Mouse (Mus musculus): Measurements from ENCODE around the gene Slc7a15.
A peak's percentile ranks its signal among the peaks of the same experiment; 100 is the strongest.
"Not testable (repeated sequence)": the region's sequence is repeated elsewhere in the genome, so short reads cannot be mapped to it uniquely, and the experiment has no call there.

Gene Slc7a15

DNA sequence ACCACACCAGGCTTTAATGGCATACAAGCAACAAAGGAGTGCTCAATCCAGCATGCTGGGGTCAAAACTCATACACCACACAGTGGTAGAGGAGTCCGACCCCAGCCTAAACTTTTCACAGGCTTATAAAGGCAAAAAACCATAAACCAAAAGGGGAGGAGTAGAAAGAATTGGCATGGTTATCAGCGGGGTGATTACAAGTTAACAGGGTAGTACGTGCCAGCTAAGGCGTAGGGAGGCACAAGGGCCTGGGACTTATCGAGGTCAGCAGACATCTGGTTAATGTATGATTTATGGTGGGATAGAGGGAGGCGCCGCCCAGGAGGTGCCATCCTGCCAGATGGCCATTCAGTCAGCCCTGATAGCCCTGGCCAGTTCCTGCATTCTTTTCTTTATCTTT, at the start of gene Slc7a15:
Gene Slc7a15 (minus strand): TSS at position 101 of the 400 bp plus-strand sequence.
- not testable (repeated sequence) for DNase-seq

DNA sequence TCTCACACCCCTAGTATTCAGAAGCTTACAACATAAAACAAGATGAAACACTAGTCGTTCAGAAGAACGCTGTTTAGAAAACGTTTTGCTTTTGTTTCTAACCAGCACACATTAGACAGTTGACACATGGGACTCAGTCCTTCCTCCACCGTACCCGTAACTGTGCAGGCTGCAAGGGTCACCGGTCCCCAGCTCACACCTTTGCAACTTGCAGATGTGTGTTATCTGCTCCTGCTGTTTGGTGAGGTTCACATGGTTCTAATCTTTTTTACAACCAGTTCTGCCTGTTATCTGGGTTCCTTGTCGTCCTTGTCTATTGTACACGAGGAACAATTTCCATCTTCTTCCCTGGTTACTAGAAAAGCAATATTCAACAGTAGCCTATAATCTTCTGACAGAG, 49.3 kb upstream of the Slc7a15 start:
- DNase-seq = not testable (repeated sequence)

DNA sequence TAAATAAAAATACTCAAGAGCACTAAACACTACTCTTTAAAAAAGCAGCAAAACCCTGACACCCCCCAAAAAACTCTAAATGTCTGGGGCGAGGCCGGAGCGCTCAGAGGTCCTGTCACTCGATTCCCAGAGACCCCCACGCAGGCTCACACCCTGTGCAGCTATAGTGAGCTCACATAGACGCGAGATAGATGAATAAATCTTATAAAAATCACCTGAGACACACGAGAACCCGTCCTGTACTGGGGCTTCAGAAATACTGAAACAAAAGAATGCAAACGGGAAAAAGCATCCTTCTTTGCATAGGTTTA, 42.5 kb upstream of the Slc7a15 start:
- no peak for DNase-seq

DNA sequence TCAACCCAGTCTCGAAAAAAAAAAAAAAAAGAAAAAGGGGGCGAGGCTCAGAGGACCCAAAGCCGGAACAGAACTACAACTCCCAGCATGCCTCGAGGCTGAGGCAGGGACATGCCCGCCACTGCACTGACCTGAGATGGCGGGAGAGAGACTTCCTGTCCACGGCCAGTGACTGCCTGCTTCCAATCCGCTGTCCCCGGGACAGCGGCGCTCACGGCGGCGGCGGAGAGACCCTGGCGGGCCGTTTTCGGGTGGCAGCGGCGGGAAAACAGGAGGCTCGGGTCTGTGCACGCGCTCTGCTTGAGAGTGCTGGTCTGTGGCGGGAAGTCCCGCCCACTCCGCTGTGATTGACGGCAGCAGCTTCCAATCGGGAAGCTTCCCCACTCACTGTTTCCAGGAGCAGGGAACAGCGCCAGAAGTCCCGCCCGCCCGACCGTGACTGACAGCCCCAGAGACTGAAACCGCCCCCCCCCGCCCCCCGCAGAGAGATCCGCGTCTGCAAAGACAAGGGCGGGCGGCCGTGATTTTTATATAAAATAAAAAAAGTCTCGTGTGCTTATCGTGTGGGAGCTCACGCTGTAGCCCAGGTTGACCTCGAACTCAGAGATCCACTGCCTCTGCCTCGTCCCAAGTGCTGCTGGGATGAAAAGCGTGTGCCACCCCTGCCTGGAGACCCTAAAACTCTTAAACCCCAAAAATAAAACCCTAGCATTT, 42.0 kb upstream of the Slc7a15 start:
- DNase-seq = peak; percentile 99

GRCm38 (mm10) chr12:8640186-8640585, 41.3 kb upstream of the Slc7a15 start:
- DNase-seq = not testable (repeated sequence)

GRCm38 (mm10) chr12:8638411-8639087, 39.7 kb upstream of the Slc7a15 start:
- peak; percentile 83 for DNase-seq

GRCm38 (mm10) chr12:8636945-8637344, 38.1 kb upstream of the Slc7a15 start:
- DNase-seq = no peak

- no peak for DNase-seq
Observed at GRCm38 (mm10) chr12:8635546-8635945, 36.7 kb upstream of the Slc7a15 start.

GRCm38 (mm10) chr12:8634306-8634705, 35.4 kb upstream of the Slc7a15 start:
- DNase-seq = no peak

DNA sequence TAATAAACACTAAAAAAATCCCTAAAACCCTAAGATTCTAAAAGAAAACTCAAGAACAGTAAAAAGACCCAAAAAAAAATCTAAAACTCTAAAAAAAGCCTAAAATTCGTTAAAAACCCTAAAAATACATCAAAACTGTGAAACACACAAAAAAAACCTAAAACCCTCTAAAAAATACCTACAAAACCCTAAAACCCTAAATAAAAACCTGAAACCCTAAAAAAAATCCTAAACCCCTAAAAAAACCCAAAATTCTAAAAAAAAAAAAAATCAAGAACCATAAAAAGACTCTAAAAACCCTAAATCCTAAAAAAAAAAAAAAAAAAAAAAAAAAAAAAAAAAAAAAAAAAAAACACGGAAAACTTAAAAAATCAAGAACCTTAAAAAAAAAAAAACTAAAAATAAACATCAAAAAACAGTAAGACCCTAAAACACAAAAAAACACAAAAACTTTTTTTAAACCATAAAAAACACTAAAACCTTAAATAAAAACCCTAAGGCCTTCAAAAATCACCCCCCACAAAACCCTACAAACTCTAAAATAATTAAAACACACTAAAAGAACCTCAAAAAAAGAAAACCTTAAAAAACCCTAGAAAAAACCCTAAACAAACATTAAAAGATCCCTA, 34.0 kb upstream of the Slc7a15 start:
- no peak for DNase-seq

GRCm38 (mm10) chr12:8631691-8632090, 32.8 kb upstream of the Slc7a15 start:
- DNase-seq = no peak

DNA sequence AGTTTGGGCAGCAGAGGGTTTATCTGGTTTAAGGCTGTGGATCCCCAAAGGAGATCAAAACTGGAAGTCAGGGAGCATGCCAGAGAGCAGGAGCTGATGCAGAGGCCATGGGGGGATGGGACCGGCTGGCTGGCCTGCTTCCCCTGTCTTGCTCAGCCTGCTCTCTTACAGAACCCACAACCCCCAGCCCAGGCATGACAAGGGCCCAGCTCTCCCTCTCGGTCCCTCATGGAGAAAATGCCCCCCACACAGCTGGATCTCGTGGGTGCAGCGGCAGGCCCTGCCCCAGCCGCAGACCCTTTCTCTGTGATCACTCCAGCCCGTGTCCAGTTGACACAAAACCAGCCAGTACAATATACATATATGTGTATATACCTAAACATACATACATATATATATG, 30.7 kb upstream of the Slc7a15 start:
- DNase-seq = no peak

DNA sequence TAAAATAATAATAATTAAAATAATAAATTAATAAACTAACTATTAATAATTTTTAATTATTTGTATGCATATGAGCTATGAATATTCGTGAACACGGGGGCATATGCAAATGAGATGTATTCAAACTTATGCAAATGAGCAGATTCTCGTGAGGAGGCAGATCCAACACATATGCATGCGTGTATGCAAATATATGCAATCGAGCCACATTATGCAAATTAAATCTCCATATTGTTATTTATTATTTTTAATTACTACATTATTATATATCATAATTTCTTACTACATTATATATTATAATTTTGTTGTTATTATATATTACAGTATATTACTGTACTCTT, 21.8 kb upstream of the Slc7a15 start:
- DNase-seq = no peak

GRCm38 (mm10) chr12:8619827-8620677, 21.2 kb upstream of the Slc7a15 start:
- no peak for DNase-seq

DNA sequence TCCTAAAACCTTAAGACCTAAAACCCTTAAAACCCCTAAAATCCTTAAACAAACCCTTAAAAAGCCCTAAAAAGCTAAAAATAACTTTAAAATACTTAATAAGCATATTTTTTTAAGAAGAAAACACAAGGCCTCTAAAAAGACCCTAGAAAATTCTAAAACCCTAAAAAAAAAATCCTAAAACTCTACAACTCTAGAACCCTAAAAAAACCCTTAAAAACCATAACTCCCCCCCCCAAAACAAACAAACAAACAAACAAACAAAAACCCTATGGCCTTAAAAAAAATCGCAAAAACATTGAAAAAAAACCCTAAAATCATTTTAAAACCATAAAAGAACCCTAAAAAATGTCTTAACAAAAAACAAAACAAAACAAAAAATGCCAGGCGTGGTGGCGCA, 19.4 kb upstream of the Slc7a15 start:
- no peak for DNase-seq

- no peak for DNase-seq
Observed at GRCm38 (mm10) chr12:8609070-8609469, 10.2 kb upstream of the Slc7a15 start.

DNA sequence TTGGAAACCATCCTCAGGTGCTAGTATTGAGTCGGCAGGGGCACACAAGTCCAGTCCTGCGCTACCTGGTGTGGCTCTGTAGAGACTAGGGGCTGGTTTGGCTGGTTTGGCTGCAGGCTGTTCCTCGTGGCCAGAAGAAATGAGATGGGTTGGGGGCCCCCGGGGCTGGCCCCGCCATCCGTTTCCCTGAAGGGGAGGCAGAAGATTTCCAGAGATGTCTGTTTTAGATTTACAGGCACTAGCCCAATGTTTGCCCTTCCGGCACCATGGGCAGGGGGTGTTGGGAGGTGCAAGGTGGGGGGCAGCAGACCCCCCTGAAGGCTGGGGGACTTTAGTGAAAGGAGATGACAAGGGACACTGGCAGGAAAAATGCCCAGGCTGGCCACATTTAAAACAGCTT, 3.3 kb downstream of the Slc7a15 start:
- DNase-seq = no peak

- DNase-seq = not testable (repeated sequence)
Observed at GRCm38 (mm10) chr12:8591326-8591725, 7.5 kb downstream of the Slc7a15 start.

GRCm38 (mm10) chr12:8573405-8573804, 25.5 kb downstream of the Slc7a15 start:
- no peak for DNase-seq

DNA sequence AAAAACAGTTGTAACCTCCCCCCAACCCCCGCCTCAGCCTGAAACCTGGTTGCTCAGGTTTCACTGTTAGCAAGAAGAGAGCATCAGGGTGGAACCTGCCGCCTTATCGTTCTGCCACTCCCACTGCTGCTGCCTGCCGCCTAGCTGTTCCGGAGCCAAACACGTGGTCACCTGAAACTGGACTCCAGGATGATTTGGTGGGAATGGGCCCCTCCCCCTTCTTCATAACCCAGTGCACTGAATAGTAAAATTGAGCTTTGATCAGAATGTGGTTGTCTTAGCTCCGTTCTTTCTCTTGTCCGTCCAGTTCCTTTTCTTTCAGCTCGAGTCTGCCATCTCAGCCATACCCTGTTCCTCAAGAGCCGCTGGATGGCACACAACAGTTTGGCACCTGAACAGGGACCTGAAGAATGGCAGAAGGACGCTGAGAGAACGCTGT, 26.9 kb downstream of the Slc7a15 start:
- DNase-seq = not testable (repeated sequence)

- DNase-seq = not testable (repeated sequence)
Observed at GRCm38 (mm10) chr12:8571287-8571902, 27.5 kb downstream of the Slc7a15 start.

GRCm38 (mm10) chr12:8562213-8562612, 36.7 kb downstream of the Slc7a15 start:
- not testable (repeated sequence) for DNase-seq

DNA sequence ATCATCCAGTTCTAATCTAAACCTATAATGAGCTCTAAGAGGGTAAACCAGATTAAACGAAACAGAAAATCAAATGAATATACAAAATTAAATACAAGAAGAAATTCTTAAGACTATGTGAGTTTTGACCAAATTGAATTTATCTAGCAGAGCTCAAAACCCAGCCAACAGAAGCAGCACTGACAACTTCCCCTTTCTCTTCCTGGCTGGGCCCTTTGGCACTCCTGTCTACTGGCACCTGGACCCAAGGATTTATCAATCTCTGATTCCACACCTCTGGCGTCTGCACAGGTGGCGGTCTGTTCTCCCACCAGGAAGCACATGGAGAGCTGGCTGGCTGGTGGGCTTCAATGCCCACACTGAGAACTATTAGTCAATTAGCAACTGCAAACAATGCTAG, 39.0 kb downstream of the Slc7a15 start:
- DNase-seq = not testable (repeated sequence)

Data from lung, postnatal 14 days (tissue).